ENCODE assay signal across 9 mouse cellular contexts in genomic region chr10:60245041-60245440, GRCm38 (mm10). TPM values are rescaled to one million over a fixed set of nuclear protein-coding genes. Genes with fewer than 3 reads are reported as not detected.
DNase-seq lines count a peak whose midpoint lies in the region; ATAC-seq and TF ChIP-seq lines count a peak whose summit lies in the region.
"Had no signal": no experiment of that assay in that cellular context is flagged by ENCODE, and none has a peak within 500 bp of the region (broad histone marks: within the 10 kb centered on the region; RNA-seq: fewer than 3 reads in every experiment).

No protein-coding gene starts in this region.

- H3K36me3 ChIP-seq in forebrain, embryonic 11.5 days (ENCODE audit: control insufficient read depth, insufficient read depth, low read length), result no peaks in the 10 kb centered on the region
- H3K36me3 ChIP-seq in liver, embryonic 15.5 days (replicated peaks), result no peaks in the 10 kb centered on the region
- H3K36me3 ChIP-seq in neural tube, embryonic 13.5 days, result no peaks in the 10 kb centered on the region
- no peaks in the 10 kb centered on the region for H3K36me3 ChIP-seq in testis, adult 2 months (ENCODE audit: control insufficient read depth, insufficient read depth, low read length)

- H3K9ac ChIP-seq in forebrain, embryonic 11.5 days (ENCODE audit: low read length), result no peak overlapping the region
- no peak overlapping the region for H3K9ac ChIP-seq in liver, embryonic 15.5 days
- H3K9ac ChIP-seq in neural tube, embryonic 13.5 days, result no peak overlapping the region

- peak; percentile 94 for ATAC-seq in CD4-positive, CD25-positive, alpha-beta regulatory T cell, adult 4 months
- ATAC-seq in forebrain, embryonic 11.5 days (replicated peaks; ENCODE audit: low FRiP score), result peak; percentile 69
- peak; percentile 31 for ATAC-seq in liver, embryonic 15.5 days (ENCODE audit: insufficient read depth)
- peak; percentile 69 for ATAC-seq in neural tube, embryonic 13.5 days (ENCODE audit: low read depth)

- WGBS in forebrain, embryonic 11.5 days, result 3% methylated on average over 8 of the region's 8 CpGs
- WGBS in liver, embryonic 15.5 days (ENCODE audit: insufficient replicate concordance), result 3% methylated on average over 8 of the region's 8 CpGs
- WGBS in neural tube, embryonic 13.5 days, result 4% methylated on average over 8 of the region's 8 CpGs

- H3K27ac ChIP-seq in forebrain, embryonic 11.5 days (ENCODE audit: low read depth, low read length), result no peak overlapping the region
- H3K27ac ChIP-seq in liver, embryonic 15.5 days (replicated peaks), result no peak overlapping the region
- no peak overlapping the region for H3K27ac ChIP-seq in neural tube, embryonic 13.5 days (replicated peaks)
- H3K27ac ChIP-seq in testis, adult 2 months (ENCODE audit: control insufficient read depth, insufficient read depth, low read depth, low read length), result no peak overlapping the region

- H3K9me3 ChIP-seq in forebrain, embryonic 11.5 days (ENCODE audit: control insufficient read depth, low read length), result no peaks in the 10 kb centered on the region
- no peaks in the 10 kb centered on the region for H3K9me3 ChIP-seq in liver, embryonic 15.5 days (replicated peaks)
- H3K9me3 ChIP-seq in neural tube, embryonic 13.5 days, result no peaks in the 10 kb centered on the region

- no peaks in the 10 kb centered on the region for H3K27me3 ChIP-seq in forebrain, embryonic 11.5 days (ENCODE audit: control insufficient read depth, insufficient read depth, low read length)
- H3K27me3 ChIP-seq in liver, embryonic 15.5 days, result no peaks in the 10 kb centered on the region
- no peaks in the 10 kb centered on the region for H3K27me3 ChIP-seq in neural tube, embryonic 13.5 days
- H3K27me3 ChIP-seq in testis, adult 2 months (ENCODE audit: control insufficient read depth, insufficient read depth, low read length), result no peaks in the 10 kb centered on the region

- H3K4me3 ChIP-seq in forebrain, embryonic 11.5 days (ENCODE audit: low read depth, low read length), result no peak overlapping the region
- no peak overlapping the region for H3K4me3 ChIP-seq in liver, embryonic 15.5 days (replicated peaks)
- H3K4me3 ChIP-seq in neural tube, embryonic 13.5 days, result no peak overlapping the region
- no peak overlapping the region for H3K4me3 ChIP-seq in testis, adult 2 months (ENCODE audit: control insufficient read depth, low read depth, low read length)
- H3K4me3 ChIP-seq: erythroblast, embryonic 14.5 days had no signal

- peak; percentile 99 for TF ChIP-seq CTCF in testis, adult 2 months (IDR thresholded peaks at IDR 0.05; ENCODE audit: control insufficient read depth, insufficient read depth, insufficient replicate concordance, low read depth, low read length)

- no peak for TF ChIP-seq POLR2A in testis, adult 2 months (IDR thresholded peaks at IDR 0.05; ENCODE audit: control insufficient read depth, low read depth, low read length)

- no peak overlapping the region for H3K4me2 ChIP-seq in forebrain, embryonic 11.5 days (ENCODE audit: low read depth, low read length, severe bottlenecking)
- H3K4me2 ChIP-seq in liver, embryonic 15.5 days, result no peak overlapping the region
- no peak overlapping the region for H3K4me2 ChIP-seq in neural tube, embryonic 13.5 days

- DNase-seq in c-Kit-negative CD71-positive TER-119-positive erythroid progenitor cells, embryonic 14.5 days (ENCODE audit: low read depth, low spot score), result peak; percentile 73
- peak; percentile 93 for DNase-seq in forebrain, embryonic 11.5 days (ENCODE audit: low spot score)
- peak; percentile 92 to 95 for DNase-seq in heart, postnatal 10 days
- peak; percentile 94 to 95 for DNase-seq in kidney, postnatal 4 days

- H3K4me1 ChIP-seq in forebrain, embryonic 11.5 days (replicated peaks; ENCODE audit: control insufficient read depth, insufficient read depth, low read length), result no peaks in the 10 kb centered on the region
- H3K4me1 ChIP-seq in liver, embryonic 15.5 days (replicated peaks), result no peaks in the 10 kb centered on the region
- no peaks in the 10 kb centered on the region for H3K4me1 ChIP-seq in neural tube, embryonic 13.5 days (replicated peaks)
- peaks cover 2% of the 10 kb centered on the region; the same call in 1 of the 2 replicates for H3K4me1 ChIP-seq in testis, adult 2 months (ENCODE audit: control insufficient read depth, insufficient read depth, low read length)

- intact Hi-C loops in heart, postnatal 10 days (cut with DNase I), result loop anchor here (2.0 kb wide), 1 partner anchor 96 kb away; no protein-coding TSS in a partner anchor

RNA-seq across cellular contexts. Expression of gene Chst3, which starts 26.0 kb away (rescaled TPM):
- under 1 TPM; 0.11 to 0.51 TPM for polyA plus RNA-seq in CD4-positive, CD25-positive, alpha-beta regulatory T cell, adult 4 months (2017; shearing (Covaris generic))
- polyA plus RNA-seq in forebrain, embryonic 11.5 days (2014; fragmentation: Nextera tagmentation; extraction: Ambion mirVana), result 2.8 and 3.2 TPM in 2 replicates
- total RNA-seq in heart, postnatal 10 days (2021), result 1 to 10 TPM; 1.4 to 1.8 TPM
- 0.14 and 0.29 TPM in 2 replicates for polyA plus RNA-seq in liver, embryonic 15.5 days (2015; fragmentation: Nextera tagmentation; extraction: Ambion mirVana)
- 1.9 and 2.7 TPM in 2 replicates for polyA plus RNA-seq in neural tube, embryonic 13.5 days (2015; fragmentation: Nextera tagmentation; extraction: Ambion mirVana)
- polyA plus RNA-seq in testis, adult 2 months (2012; rRNA removed), result 0.34 and 0.52 TPM in 2 replicates
- polyA plus RNA-seq: erythroblast, embryonic 14.5 days had no signal

RNA-seq across cellular contexts. Expression of gene Psap, which starts 32.4 kb away (rescaled TPM):
- 100 to 1,000 TPM in 1 of 2 experiments, 10 to 100 TPM in 1; 89.0 to 427 TPM for polyA plus RNA-seq in CD4-positive, CD25-positive, alpha-beta regulatory T cell, adult 4 months (2017; shearing (Covaris generic))
- polyA plus RNA-seq in forebrain, embryonic 11.5 days (2014; fragmentation: Nextera tagmentation; extraction: Ambion mirVana), result 63.6 and 74.2 TPM in 2 replicates
- 100 to 1,000 TPM; 806 to 812 TPM for total RNA-seq in heart, postnatal 10 days (2021)
- 73.5 and 76.0 TPM in 2 replicates for polyA plus RNA-seq in liver, embryonic 15.5 days (2015; fragmentation: Nextera tagmentation; extraction: Ambion mirVana)
- polyA plus RNA-seq in neural tube, embryonic 13.5 days (2015; fragmentation: Nextera tagmentation; extraction: Ambion mirVana), result 136 and 140 TPM in 2 replicates
- 235 and 280 TPM in 2 replicates for polyA plus RNA-seq in testis, adult 2 months (2012; rRNA removed)

Comparison
In these comparisons a context has a peak if more than half of its experiments do, and no peak if none do; other contexts are left out.
1. ATAC-seq: peak in every context shown above with its lines; median percentile 94 in CD4-positive, CD25-positive, alpha-beta regulatory T cell, adult 4 months; 69 in forebrain, embryonic 11.5 days; 69 in neural tube, embryonic 13.5 days; 31 in liver, embryonic 15.5 days.